Mouse (Mus musculus) limb, embryonic 14.5 days (tissue): ENCODE measurements at regions not wholly inside any gene's neighbourhood (a gene's known extent, or its start where the extent isn't known, plus 50 kb on each side); places are given as distances from the start of the nearest gene placed in this dataset.

ENCODE experiments used
- ATAC-seq: fragments of 200-750 bp; cut with Nextera tagmentation; 2 replicates; pipeline ENCODE4 v1.8.0; 2017; ENCODE audit warnings: low read depth, moderate number of reproducible peaks, moderate TSS enrichment; ENCODE audit not compliant: low FRiP score
- DNase-seq: peaks from one replicate; pipeline ENCODE4 v3.0.0-alpha.2; 2015; ENCODE audit warnings: low spot score
- H3K27ac ChIP-seq: fragments of 300-500 bp; sonication (generic); replicated peaks from 2 replicates; pipeline ENCODE4 v1.5.1; 2014; ENCODE audit warnings: low read depth, mild to moderate bottlenecking, low read length, moderate library complexity, mixed read lengths
- H3K27me3 ChIP-seq: fragments of 300-500 bp; sonication (generic); 2 replicates; pipeline ENCODE4 v1.6.1; 2014; ENCODE audit warnings: low read length, mixed read lengths; ENCODE audit not compliant: control insufficient read depth, insufficient read depth
- H3K36me3 ChIP-seq: fragments of 300-500 bp; sonication (generic); 2 replicates; pipeline ENCODE4 v1.6.1; 2014; ENCODE audit warnings: mild to moderate bottlenecking, low read length, moderate library complexity, mixed read lengths; ENCODE audit not compliant: control insufficient read depth, insufficient read depth
- H3K4me1 ChIP-seq: fragments of 300-500 bp; sonication (generic); 2 replicates; pipeline ENCODE4 v1.6.1; 2014; ENCODE audit warnings: antibody characterized with exemption, low read length, mixed read lengths; ENCODE audit not compliant: control insufficient read depth, insufficient read depth
- H3K4me2 ChIP-seq: fragments of 300-500 bp; sonication (generic); replicated peaks from 2 replicates; pipeline ENCODE4 v1.6.1; 2014; ENCODE audit warnings: low read depth, mild to moderate bottlenecking, low read length, moderate library complexity; ENCODE audit not compliant: severe bottlenecking
- H3K4me3 ChIP-seq: fragments of 300-500 bp; sonication (generic); replicated peaks from 2 replicates; pipeline ENCODE4 v1.5.1; 2014; ENCODE audit warnings: low read length
- H3K9ac ChIP-seq: fragments of 300-500 bp; sonication (generic); 2 replicates; pipeline ENCODE4 v1.6.1; 2014; ENCODE audit warnings: mild to moderate bottlenecking, low read depth, low read length, moderate library complexity; ENCODE audit not compliant: severe bottlenecking
- H3K9me3 ChIP-seq: fragments of 300-500 bp; sonication (generic); 2 replicates; pipeline ENCODE4 v1.6.1; 2016; ENCODE audit warnings: low read length; ENCODE audit not compliant: control insufficient read depth
- POLR2A ChIP-seq: fragments of 200-500 bp; IDR thresholded peaks from 2 replicates; pipeline ENCODE4 v1.8.0; 2012; ENCODE audit warnings: inconsistent platforms, mild to moderate bottlenecking, moderate library complexity, borderline replicate concordance; ENCODE audit not compliant: insufficient read depth, insufficient read length; ENCODE audit errors: extremely low read depth
- WGBS: fragments of 180-500 bp; shearing (Covaris S2); extraction: QIAGEN DNeasy Blood & Tissue Kit; methylation state at CpG from one replicate; pipeline ENCODE4 v1.1.7; 2014; 5-methylcytosine and 5-hydroxymethylcytosine counted together

DNA sequence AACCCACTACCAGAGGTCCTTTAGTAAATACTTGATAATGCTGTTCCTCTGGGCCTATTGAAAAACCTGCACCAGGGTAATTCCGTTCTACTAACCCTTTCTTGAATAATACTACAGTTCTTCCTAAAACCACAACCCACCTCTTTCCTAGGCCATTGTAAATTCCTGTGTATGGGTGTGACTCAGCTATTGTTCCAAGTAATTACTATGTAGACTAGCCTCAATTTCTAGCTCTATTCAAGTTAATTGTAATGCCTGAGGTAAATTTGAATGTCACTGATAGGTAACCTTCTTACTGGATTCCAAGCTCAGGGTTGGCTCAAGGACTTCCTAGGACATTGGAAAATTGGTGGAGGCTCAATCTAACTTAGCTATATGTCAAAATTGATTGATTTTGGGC, 185.1 kb upstream of the Slc5a7 start:
- H3K4me3 ChIP-seq: no peak overlapping the region
- no peak overlapping the region for H3K4me2 ChIP-seq
- no peaks in the 10 kb centered on the region for H3K27me3 ChIP-seq
- no peak overlapping the region for H3K27ac ChIP-seq
- ATAC-seq (no peak), DNase-seq (no peak)
- H3K4me1 ChIP-seq: no peaks in the 10 kb centered on the region
- H3K36me3 ChIP-seq: no peaks in the 10 kb centered on the region
- H3K9me3 ChIP-seq: no peaks in the 10 kb centered on the region
- WGBS: 85% methylated on average over 1 of the region's 1 CpGs
- no peak for TF ChIP-seq POLR2A
- no peak overlapping the region for H3K9ac ChIP-seq

DNA sequence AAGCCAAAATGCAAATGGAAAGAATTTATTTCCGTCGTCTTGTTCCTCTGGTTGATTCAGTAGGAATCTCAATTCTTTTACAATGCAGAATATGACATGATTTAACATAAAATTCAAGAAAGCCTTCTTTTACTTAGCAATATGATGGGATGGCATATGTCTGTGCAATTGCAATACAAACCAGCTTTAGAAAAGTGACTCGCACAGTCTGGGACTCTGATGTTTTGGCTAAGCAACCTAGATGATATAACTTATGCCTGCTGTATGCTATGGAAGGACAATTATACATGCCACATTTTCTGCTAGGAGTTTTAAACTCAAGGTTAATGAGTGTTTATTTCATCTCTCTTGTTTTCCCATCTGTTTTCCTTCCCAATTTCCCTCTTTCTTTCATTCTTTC, 141.1 kb upstream of the Slc5a7 start:
- H3K4me3 ChIP-seq: no peak overlapping the region
- no peaks in the 10 kb centered on the region for H3K9me3 ChIP-seq
- 92% methylated on average over 3 of the region's 3 CpGs for WGBS
- TF ChIP-seq POLR2A: no peak
- H3K36me3 ChIP-seq: no peaks in the 10 kb centered on the region
- H3K4me1 ChIP-seq: no peaks in the 10 kb centered on the region
- no peak overlapping the region for H3K9ac ChIP-seq
- H3K4me2 ChIP-seq: no peak overlapping the region
- H3K27me3 ChIP-seq: no peaks in the 10 kb centered on the region
- ATAC-seq: no peak
- no peak for DNase-seq
- no peak overlapping the region for H3K27ac ChIP-seq

DNA sequence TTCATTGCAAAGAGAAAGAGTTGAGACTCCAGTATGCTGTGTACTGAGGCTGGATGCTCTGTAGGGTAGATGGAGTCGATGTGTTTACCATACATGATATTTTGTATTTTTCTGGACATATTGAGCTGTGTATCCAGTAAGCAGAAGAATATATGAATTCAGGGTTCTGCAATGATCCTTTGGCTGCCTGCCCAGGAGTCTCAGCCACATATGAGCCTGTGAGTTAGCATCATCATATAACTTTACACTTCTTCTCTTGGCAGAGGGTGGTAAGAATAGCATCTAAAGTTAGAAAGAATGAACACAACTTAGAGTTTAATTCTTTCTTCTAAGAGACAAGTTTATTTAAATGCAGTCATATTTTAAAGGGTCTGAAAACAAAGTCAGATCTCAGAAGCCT, 139.6 kb upstream of the Slc5a7 start:
- no peak for DNase-seq
- H3K9me3 ChIP-seq: no peaks in the 10 kb centered on the region
- H3K27ac ChIP-seq: no peak overlapping the region
- H3K4me2 ChIP-seq: no peak overlapping the region
- no peaks in the 10 kb centered on the region for H3K4me1 ChIP-seq
- no peaks in the 10 kb centered on the region for H3K36me3 ChIP-seq
- H3K4me3 ChIP-seq: no peak overlapping the region
- WGBS: 81% methylated on average over 1 of the region's 1 CpGs
- ATAC-seq: no peak
- no peaks in the 10 kb centered on the region for H3K27me3 ChIP-seq
- H3K9ac ChIP-seq: no peak overlapping the region
- no peak for TF ChIP-seq POLR2A

DNA sequence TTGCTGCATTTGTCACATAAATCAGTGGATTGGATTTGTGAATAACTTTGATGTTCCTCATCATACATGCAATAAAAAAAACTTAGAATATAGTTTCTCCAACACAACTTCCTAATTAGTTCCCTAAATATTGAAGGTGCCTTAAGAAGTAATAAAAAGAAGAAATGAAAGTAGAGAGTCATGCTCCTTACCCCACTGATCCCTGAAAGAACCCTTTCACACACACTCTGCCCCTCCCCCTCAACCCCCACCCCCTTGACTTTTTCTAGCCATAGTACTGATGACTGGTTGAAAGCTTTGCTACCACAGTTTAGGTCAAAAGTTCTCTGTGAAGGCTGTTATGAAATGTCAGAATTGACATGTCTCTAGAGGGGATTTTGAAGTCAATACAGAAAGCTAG, 131.1 kb upstream of the Slc5a7 start:
- no peaks in the 10 kb centered on the region for H3K4me1 ChIP-seq
- TF ChIP-seq POLR2A: no peak
- H3K4me2 ChIP-seq: no peak overlapping the region
- H3K9ac ChIP-seq: no peak overlapping the region
- no peak overlapping the region for H3K27ac ChIP-seq
- no peaks in the 10 kb centered on the region for H3K36me3 ChIP-seq
- H3K9me3 ChIP-seq: no peaks in the 10 kb centered on the region
- H3K27me3 ChIP-seq: no peaks in the 10 kb centered on the region
- no peak overlapping the region for H3K4me3 ChIP-seq
- no peak for DNase-seq
- ATAC-seq: no peak

DNA sequence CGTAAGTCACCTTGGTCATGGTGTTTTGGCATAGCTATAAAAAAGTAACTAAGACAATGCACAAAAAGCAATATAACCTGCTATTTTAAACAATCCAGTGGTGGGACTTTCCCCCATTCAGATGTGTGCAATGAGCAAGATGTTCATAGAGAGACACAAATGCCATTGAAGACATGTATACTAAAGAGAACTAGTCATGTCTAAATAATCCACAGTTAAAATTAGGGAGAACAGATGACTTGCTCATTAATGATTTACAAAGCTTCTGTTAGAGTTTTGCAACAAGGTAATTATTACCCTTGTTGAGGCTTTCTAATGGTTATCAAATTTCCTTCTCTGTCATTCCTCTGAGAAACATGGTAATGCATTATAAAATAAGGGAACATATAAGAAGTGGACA, 115.4 kb upstream of the Slc5a7 start:
- 90% methylated on average over 1 of the region's 1 CpGs for WGBS
- DNase-seq (no peak), ATAC-seq (no peak)
- no peak for TF ChIP-seq POLR2A
- H3K27me3 ChIP-seq: no peaks in the 10 kb centered on the region
- H3K9me3 ChIP-seq: no peaks in the 10 kb centered on the region
- H3K4me3 ChIP-seq: no peak overlapping the region
- H3K36me3 ChIP-seq: no peaks in the 10 kb centered on the region
- H3K9ac ChIP-seq: no peak overlapping the region
- no peak overlapping the region for H3K27ac ChIP-seq
- no peak overlapping the region for H3K4me2 ChIP-seq
- H3K4me1 ChIP-seq: no peaks in the 10 kb centered on the region

DNA sequence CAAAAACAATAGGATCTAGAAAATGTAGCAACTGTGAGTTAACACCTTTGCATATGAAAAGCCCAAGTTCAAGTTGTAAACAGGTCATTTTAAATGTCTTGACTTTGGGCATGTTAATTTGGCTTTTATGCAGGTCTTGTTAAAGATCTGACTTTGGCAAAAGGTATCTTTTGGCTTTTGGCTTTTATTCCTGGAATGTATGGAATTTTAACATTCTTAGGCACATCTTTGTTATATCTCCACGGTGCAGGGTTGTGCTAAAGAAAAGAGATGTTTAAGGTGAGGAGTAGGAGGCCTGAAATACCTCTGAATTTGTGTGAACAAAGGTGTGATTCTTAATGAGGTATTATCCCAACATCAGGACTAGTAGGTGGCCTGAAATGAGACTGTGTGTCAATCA, 97.6 kb upstream of the Slc5a7 start:
- no peak for TF ChIP-seq POLR2A
- no peak overlapping the region for H3K27ac ChIP-seq
- DNase-seq (no peak), ATAC-seq (no peak)
- no peak overlapping the region for H3K4me2 ChIP-seq
- no peak overlapping the region for H3K4me3 ChIP-seq
- no peaks in the 10 kb centered on the region for H3K27me3 ChIP-seq
- H3K36me3 ChIP-seq: no peaks in the 10 kb centered on the region
- WGBS: 44% methylated on average over 1 of the region's 1 CpGs
- no peaks in the 10 kb centered on the region for H3K4me1 ChIP-seq
- no peak overlapping the region for H3K9ac ChIP-seq
- no peaks in the 10 kb centered on the region for H3K9me3 ChIP-seq
